Mouse (Mus musculus) forebrain, embryonic 13.5 days (tissue): ENCODE results near the gene Trim41. TPM values are rescaled to one million over a fixed set of nuclear protein-coding genes. Genes with fewer than 3 reads are reported as not detected.
"Not testable (repeated sequence)": the region's sequence is repeated elsewhere in the genome, so short reads cannot be mapped to it uniquely, and the experiment has no call there.

Source experiments
- ATAC-seq: fragments of 200-750 bp; cut with Nextera tagmentation; 2 replicates; pipeline ENCODE4 v1.8.0; 2017
- H3K27ac ChIP-seq: fragments of 300-500 bp; sonication (generic); 2 replicates; pipeline ENCODE4 v1.5.1; 2015; ENCODE audit warnings: inconsistent platforms, mild to moderate bottlenecking, moderate library complexity
- H3K27me3 ChIP-seq: fragments of 300-500 bp; sonication (generic); 2 replicates; pipeline ENCODE4 v1.6.1; 2015; ENCODE audit warnings: mild to moderate bottlenecking, inconsistent platforms
- H3K36me3 ChIP-seq: fragments of 300-500 bp; sonication (generic); 2 replicates; pipeline ENCODE4 v1.6.1; 2015; ENCODE audit warnings: mild to moderate bottlenecking, inconsistent platforms; ENCODE audit not compliant: poor library complexity, severe bottlenecking
- H3K4me1 ChIP-seq: fragments of 300-500 bp; sonication (generic); 2 replicates; pipeline ENCODE4 v1.6.1; 2015; ENCODE audit warnings: inconsistent platforms
- H3K4me2 ChIP-seq: fragments of 300-500 bp; sonication (generic); 2 replicates; pipeline ENCODE4 v1.6.1; 2015; ENCODE audit warnings: inconsistent platforms, mild to moderate bottlenecking, moderate library complexity
- H3K4me3 ChIP-seq: fragments of 300-500 bp; sonication (generic); 2 replicates; pipeline ENCODE4 v1.5.1; 2015; ENCODE audit warnings: mild to moderate bottlenecking, inconsistent platforms
- H3K9ac ChIP-seq: fragments of 300-500 bp; sonication (generic); 2 replicates; pipeline ENCODE4 v1.6.1; 2015; ENCODE audit warnings: mild to moderate bottlenecking, inconsistent platforms
- H3K9me3 ChIP-seq: fragments of 300-500 bp; sonication (generic); replicated peaks from 2 replicates; pipeline ENCODE4 v1.6.1; 2016; ENCODE audit warnings: inconsistent platforms
- WGBS: fragments of 180-500 bp; shearing (Covaris S2); methylation state at CpG from one replicate; pipeline ENCODE4 v1.1.7; 2015; 5-methylcytosine and 5-hydroxymethylcytosine counted together
- polyA plus RNA-seq: library from polyadenylated mRNA; unstranded; fragments of >200 nt; fragmentation: Nextera tagmentation; extraction: Ambion mirVana; gene quantifications from 2 replicates; pipeline ENCODE4 v1.2.1, GENCODE M21; 2015

Trim41 gene
- polyA plus RNA-seq, 1 experiment from 2014 or later, result 6.0 TPM

DNA sequence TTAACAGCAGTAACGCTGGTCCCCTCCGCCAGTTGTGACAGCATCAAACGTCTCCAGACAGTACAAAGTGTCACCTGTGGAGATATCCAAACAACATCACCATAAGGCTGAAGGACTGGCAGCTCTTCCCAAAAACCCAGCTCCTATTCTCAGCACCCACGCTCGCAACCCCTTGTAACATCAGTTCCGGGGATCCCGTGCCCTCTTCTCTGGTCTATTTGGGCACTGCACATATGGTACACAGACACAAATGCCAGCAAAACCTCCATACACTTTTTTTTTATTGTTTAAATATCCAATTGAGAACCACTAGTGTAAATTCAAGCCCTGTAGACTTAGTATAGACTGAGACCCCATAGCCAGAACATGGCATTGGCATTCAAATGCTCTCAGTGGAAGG is 21.9 kb downstream of the Trim41 start:
- WGBS, result 88% methylated on average over 7 of the region's 7 CpGs
- no peak for ATAC-seq
- peaks cover 18% of the 10 kb centered on the region for H3K4me1 ChIP-seq
- H3K9ac ChIP-seq, result no peak overlapping the region
- no peak overlapping the region for H3K4me3 ChIP-seq
- H3K36me3 ChIP-seq, result no peaks in the 10 kb centered on the region
- no peak overlapping the region for H3K27ac ChIP-seq
- H3K4me2 ChIP-seq, result no peak overlapping the region
- no peaks in the 10 kb centered on the region for H3K27me3 ChIP-seq
- no peaks in the 10 kb centered on the region for H3K9me3 ChIP-seq

GRCm38 (mm10) chr11:48793184-48793583 is 24.0 kb downstream of the Trim41 start:
- H3K27me3 ChIP-seq, result no peaks in the 10 kb centered on the region
- H3K9ac ChIP-seq, result no peak overlapping the region
- peaks cover 7% of the 10 kb centered on the region for H3K4me1 ChIP-seq
- no peak overlapping the region for H3K4me2 ChIP-seq
- H3K9me3 ChIP-seq, result no peaks in the 10 kb centered on the region
- no peak for ATAC-seq
- H3K27ac ChIP-seq, result no peak overlapping the region
- WGBS, result 96% methylated on average over 3 of the region's 3 CpGs
- no peaks in the 10 kb centered on the region for H3K36me3 ChIP-seq
- no peak overlapping the region for H3K4me3 ChIP-seq

DNA sequence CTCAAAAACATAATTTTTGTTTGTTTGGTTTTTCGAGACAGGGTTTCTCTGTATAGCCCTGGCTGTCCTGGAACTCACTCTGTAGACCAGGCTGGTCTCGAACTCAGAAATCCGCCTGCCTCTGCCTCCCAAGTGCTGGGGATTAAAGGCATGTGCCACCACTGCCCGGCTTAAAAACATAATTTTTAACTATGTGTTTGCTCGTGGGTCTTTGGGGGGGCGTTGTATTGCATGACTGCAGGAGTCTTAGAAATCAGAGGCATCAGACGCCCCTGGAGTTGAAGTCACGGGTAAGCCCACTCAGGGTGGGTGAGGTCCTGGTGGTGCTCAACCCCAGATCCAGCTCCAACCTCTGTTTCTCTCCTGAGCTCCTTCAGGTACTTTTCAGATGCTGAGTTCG is 25.3 kb downstream of the Trim41 start:
- H3K36me3 ChIP-seq, H3K27ac ChIP-seq, H3K4me1 ChIP-seq, H3K9ac ChIP-seq, H3K4me2 ChIP-seq, H3K27me3 ChIP-seq, ATAC-seq, H3K4me3 ChIP-seq, H3K9me3 ChIP-seq: not testable (repeated sequence)
- whole genome bisulfite sequencing, result 86% methylated on average over 9 of the region's 9 CpGs

DNA sequence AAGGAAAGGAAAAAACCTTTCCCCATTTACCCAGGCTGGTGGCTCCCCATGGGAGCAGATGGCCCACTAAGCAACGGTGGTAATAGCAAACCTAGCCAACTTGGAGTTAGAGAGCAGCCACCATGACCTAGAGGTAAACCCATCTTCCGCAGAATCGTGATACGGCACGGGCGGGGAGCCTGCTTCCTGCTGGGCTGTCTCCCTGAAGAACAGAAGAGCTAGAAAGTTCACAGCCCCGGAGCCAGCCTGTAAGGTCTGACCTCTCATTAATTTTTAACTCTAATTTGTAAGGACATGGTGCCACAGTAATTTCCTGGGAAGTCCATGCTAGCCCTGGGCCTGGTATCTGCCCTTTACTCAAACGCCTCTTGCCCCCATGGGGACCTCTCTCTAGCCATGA is 26.2 kb downstream of the Trim41 start:
- Histone ChIP-seq H3K9me3 (no peaks in the 10 kb centered on the region), H3K4me2 (no peak overlapping the region), H3K4me1 (0 out of 2 replicates have a peak, but pooled peaks cover 3% of the 10 kb centered on the region), H3K36me3 (no peaks in the 10 kb centered on the region), H3K9ac (no peak overlapping the region), H3K27ac (no peak overlapping the region), H3K27me3 (no peaks in the 10 kb centered on the region), H3K4me3 (no peak overlapping the region)
- ATAC-seq, result no peak
- WGBS, result 64% methylated on average over 8 of the region's 8 CpGs

- Histone ChIP-seq H3K36me3 (no peaks in the 10 kb centered on the region), H3K9ac (peak overlapping the region; percentile 37; the same call in 1 of the 2 replicates), H3K27me3 (no peaks in the 10 kb centered on the region), H3K4me1 (0 out of 2 replicates have a peak, but pooled peaks cover 3% of the 10 kb centered on the region), H3K4me3 (peak overlapping the region; percentile 25; the same call in 1 of the 2 replicates), H3K27ac (no peak overlapping the region), H3K4me2 (peak overlapping the region; percentile 54), H3K9me3 (no peaks in the 10 kb centered on the region; the same call in 1 of the 2 replicates)
- ATAC-seq, result peak; percentile 62
- 15% methylated on average over 20 of the region's 20 CpGs for WGBS
Measured at GRCm38 (mm10) chr11:48789973-48790823, 27.0 kb downstream of the Trim41 start.

- Histone ChIP-seq H3K9ac (no peak overlapping the region), H3K27ac (no peak overlapping the region), H3K9me3 (no peaks in the 10 kb centered on the region; the same call in 1 of the 2 replicates), H3K27me3 (no peaks in the 10 kb centered on the region), H3K4me1 (0 out of 2 replicates have a peak, but pooled peaks cover 3% of the 10 kb centered on the region), H3K4me3 (no peak overlapping the region), H3K4me2 (no peak overlapping the region), H3K36me3 (no peaks in the 10 kb centered on the region)
- 89% methylated on average over 5 of the region's 5 CpGs for WGBS
- ATAC-seq, result no peak
Measured at GRCm38 (mm10) chr11:48789215-48789614, 27.9 kb downstream of the Trim41 start.

- Histone ChIP-seq H3K27ac (no peak overlapping the region), H3K4me3 (peak overlapping the region; percentile 40), H3K9ac (peak overlapping the region; percentile 65), H3K27me3 (no peaks in the 10 kb centered on the region), H3K9me3 (no peaks in the 10 kb centered on the region; the same call in 1 of the 2 replicates), H3K36me3 (no peaks in the 10 kb centered on the region), H3K4me1 (0 out of 2 replicates have a peak, but pooled peaks cover 3% of the 10 kb centered on the region), H3K4me2 (peak overlapping the region; percentile 59)
- 7% methylated on average over 16 of the region's 16 CpGs for WGBS
- ATAC-seq, result peak; percentile 84
Measured at GRCm38 (mm10) chr11:48788311-48789089, 28.7 kb downstream of the Trim41 start.

DNA sequence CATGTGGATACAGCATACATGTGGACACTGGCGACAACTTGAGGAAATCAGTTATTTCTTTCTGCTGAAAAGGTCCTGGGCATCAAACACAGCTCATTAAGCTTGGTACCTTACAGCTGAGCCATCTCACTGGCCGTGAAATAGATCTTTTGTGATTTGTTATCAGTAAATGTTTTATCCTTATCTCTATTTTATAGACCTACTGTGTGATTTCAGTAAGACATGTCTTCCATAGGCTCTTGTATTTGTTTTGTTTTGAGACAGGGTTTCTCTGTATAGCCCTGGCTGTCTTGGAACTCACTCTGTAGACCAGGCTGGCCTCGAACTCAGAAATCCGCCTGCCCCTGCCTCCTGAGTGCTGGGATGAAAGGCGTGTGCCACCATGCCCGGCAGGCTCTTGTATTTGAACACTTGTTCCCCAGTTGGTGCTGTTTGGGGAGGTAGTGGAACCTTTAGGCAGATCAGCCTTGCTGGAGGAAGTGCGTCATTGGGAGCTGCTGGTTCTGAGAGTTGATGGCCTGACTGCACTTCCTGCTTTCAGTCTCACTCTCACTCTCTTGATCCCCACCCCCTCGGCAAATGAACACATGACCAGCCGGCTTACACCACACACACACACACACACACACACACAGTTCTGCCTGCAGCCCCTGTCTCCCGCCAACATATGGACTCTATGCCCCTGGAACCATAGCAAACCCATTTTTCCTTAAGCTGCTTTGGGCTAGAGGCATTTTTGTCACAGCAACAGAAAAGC is 29.5 kb downstream of the Trim41 start:
- Histone ChIP-seq H3K36me3 (no peaks in the 10 kb centered on the region), H3K4me2 (peak overlapping the region; percentile 59), H3K4me3 (peak overlapping the region; percentile 40), H3K9me3 (no peaks in the 10 kb centered on the region; the same call in 1 of the 2 replicates), H3K9ac (peak overlapping the region; percentile 65; the same call in 1 of the 2 replicates), H3K4me1 (0 out of 2 replicates have a peak, but pooled peaks cover 3% of the 10 kb centered on the region), H3K27me3 (no peaks in the 10 kb centered on the region), H3K27ac (no peak overlapping the region)
- ATAC-seq, result peak; percentile 70
- WGBS, result 53% methylated on average over 10 of the region's 10 CpGs

DNA sequence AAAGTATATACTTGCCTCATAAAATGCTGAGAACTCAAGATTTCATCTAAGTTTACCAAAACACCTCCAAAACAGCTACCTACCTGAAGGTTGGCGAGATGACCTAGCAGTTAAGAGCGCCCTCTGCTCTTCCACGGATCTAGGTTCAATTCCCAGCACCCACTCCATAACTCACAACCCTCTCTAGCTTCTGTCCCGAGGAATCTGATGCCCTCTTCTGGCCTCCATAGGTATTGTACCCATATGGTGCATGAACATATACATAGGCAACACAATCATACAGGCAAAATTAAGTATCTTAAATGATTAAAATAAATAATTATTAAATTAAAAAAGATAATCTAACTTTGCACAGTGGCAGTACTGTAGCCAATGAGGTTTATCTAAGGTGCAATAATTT is 34.9 kb downstream of the Trim41 start:
- Histone ChIP-seq H3K4me2 (no peak overlapping the region), H3K27ac (no peak overlapping the region), H3K4me3 (no peak overlapping the region), H3K9me3 (peaks cover 5% of the 10 kb centered on the region; the same call in 1 of the 2 replicates), H3K4me1 (no peaks in the 10 kb centered on the region), H3K27me3 (no peaks in the 10 kb centered on the region), H3K36me3 (no peaks in the 10 kb centered on the region), H3K9ac (no peak overlapping the region)
- no peak for ATAC-seq
- 81% methylated on average over 4 of the region's 4 CpGs for WGBS

GRCm38 (mm10) chr11:48779450-48779849 is 37.7 kb downstream of the Trim41 start:
- Histone ChIP-seq H3K27ac (no peak overlapping the region), H3K27me3 (no peaks in the 10 kb centered on the region), H3K4me3 (no peak overlapping the region), H3K36me3 (no peaks in the 10 kb centered on the region), H3K4me1 (peaks cover 1% of the 10 kb centered on the region; the same call in 1 of the 2 replicates), H3K9me3 (0 out of 2 replicates have a peak, but pooled peaks cover 5% of the 10 kb centered on the region), H3K9ac (no peak overlapping the region), H3K4me2 (no peak overlapping the region)
- WGBS, result 36% methylated on average over 7 of the region's 7 CpGs
- no peak for ATAC-seq

DNA sequence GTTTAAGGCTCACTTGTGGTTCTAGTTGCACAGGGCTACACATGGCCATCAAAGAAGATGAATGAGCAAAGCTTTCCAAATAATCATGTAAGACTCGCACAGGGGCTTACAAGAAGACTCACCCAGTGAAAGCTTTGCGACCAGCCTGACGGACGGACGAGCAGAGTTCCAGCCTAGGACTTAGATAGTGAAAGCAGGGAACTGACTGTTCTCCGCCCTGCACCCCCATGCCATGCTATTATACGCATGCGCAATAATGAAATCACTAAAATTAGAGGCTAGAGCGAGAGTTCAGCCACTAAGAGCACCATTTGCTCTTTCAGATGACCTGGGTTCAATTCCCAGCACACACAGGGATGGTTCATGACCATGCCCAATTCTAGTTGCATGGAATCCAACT is 39.9 kb downstream of the Trim41 start:
- Histone ChIP-seq H3K4me2 (no peak overlapping the region), H3K27ac (no peak overlapping the region), H3K4me1 (peaks cover 5% of the 10 kb centered on the region; the same call in 1 of the 2 replicates), H3K4me3 (no peak overlapping the region), H3K9ac (no peak overlapping the region), H3K27me3 (no peaks in the 10 kb centered on the region), H3K36me3 (no peaks in the 10 kb centered on the region), H3K9me3 (0 out of 2 replicates have a peak, but pooled peaks cover 5% of the 10 kb centered on the region)
- WGBS, result 93% methylated on average over 9 of the region's 9 CpGs
- no peak for ATAC-seq
